Mouse (Mus musculus) olfactory bulb, adult 2 months (tissue): ENCODE data around the gene Hk3.

Experiments used
- CTCF ChIP-seq: fragments of 200-500 bp; IDR thresholded peaks from 2 replicates; pipeline ENCODE4 v1.5.1; 2012; ENCODE audit warnings: low read depth, mild to moderate bottlenecking, low read length, moderate library complexity; ENCODE audit not compliant: insufficient read depth
- POLR2A ChIP-seq: fragments of 200-500 bp; IDR thresholded peaks from 2 replicates; pipeline ENCODE4 v1.6.1; 2012; ENCODE audit warnings: mild to moderate bottlenecking, low read depth, low read length, moderate library complexity; ENCODE audit not compliant: insufficient read depth

GRCm38 (mm10) chr13:54980957-54981356 lies 40.2 kb downstream of the Hk3 start:
- TF ChIP-seq CTCF = no peak
- TF ChIP-seq POLR2A = no peak
